Mouse (Mus musculus): Measurements from ENCODE around the gene Tmem176b.
"Not testable (repeated sequence)": the region's sequence is repeated elsewhere in the genome, so short reads cannot be mapped to it uniquely, and the experiment has no call there.

The Tmem176b gene

DNA sequence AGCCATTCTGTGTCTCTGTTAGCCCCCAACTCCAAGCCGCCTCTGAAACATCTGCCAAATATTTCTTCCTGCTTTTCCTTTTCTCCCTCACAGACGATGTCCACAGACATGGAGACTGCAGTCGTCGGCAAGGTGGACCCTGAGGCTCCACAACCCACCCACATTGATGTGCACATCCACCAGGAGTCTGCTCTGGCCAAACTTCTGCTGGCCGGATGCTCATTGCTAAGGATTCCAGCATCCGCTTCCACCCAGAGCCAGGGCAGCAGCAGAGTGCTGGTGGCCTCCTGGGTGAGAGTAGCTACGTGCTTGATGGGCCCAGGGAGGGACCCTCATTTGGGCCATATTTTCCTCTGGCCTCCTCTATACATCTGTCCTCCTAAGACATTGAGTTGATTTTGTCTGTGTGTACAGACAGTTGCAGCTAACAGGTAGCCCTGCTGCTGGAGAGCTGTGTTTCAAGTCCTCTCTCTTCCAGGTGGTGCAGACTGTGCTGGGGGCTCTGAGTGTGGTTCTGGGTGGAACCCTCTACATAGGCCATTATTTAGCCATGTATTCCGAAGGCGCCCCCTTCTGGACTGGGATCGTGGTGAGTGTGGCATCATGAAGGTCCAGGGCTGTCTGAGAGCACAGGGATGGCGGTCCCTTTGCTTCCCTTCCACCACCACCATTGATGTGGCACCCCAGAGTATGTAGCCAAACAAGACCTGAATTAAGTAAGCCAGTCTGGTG, 981 bp upstream of the Tmem176b start:
- DNase-seq, result no peak

DNA sequence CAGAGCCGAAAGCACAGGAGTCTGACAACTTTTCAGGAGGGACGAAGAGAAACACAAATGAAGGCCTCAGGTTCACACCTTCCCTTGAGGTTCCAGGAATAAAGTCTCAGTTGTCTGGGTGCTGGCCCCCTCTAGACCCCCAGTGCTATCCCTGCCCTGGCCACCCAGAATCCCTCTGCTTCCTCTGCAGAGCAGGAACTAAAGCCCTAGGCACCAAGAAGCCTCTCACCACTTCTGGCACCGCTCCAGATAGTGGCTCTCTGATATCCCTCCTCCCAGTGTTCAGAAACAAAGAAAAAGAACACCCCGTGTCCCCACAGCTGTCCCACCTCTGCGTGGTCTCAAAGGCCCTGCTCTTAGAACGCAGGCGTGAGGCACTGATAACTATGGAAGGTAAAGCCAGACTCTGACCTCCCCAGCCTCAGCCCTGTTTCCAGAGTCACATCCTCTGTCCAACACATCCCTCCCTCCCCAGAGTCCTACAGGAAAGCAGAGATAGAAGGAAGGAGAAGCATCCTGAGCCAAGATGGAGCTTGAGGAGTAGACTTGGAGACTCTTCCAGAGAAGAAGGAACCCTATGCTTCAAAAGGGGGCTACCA, 826 bp downstream of the Tmem176b start, which contains the start of gene Tmem176a:
Gene Tmem176a, plus strand, starts transcription at position 549 of the 599 bp plus-strand sequence.
- peak; percentile 8 for DNase-seq

DNA sequence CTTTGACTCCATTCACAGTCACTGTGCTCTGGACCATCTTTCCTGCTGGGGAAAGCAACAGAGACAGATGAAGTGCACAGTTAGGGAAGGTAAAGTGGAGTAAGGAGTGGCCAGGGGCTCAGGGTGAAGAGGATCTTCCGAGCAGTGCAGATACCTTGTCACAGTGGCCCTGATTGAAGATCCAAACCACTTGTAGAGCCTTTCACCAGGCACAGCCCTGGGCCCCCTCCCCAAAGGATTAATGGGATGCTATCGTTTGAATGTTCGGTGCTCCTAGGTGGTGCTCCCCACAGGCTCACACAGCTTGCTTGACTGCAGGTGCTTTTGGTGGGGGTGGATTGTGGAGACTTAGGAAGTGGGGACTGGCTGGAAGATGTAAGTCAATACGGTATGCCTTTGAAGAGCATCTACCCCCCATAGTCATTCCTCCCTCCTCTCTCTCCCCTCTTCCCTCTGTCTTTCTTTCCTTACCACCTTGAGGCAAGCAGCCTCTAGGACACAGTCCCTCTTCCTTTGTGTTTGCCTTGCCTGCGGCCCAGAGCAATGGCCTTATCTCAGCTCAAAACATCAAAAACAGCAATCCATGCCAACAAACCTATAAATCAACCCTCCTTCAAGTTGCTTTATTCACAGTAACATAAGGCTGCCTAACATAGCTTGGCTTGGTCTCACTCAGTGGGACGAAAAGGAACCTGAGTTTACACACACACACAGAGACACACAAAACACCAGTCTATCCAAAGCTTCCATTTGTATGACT, 2.8 kb downstream of the Tmem176b start:
- no peak for DNase-seq

DNA sequence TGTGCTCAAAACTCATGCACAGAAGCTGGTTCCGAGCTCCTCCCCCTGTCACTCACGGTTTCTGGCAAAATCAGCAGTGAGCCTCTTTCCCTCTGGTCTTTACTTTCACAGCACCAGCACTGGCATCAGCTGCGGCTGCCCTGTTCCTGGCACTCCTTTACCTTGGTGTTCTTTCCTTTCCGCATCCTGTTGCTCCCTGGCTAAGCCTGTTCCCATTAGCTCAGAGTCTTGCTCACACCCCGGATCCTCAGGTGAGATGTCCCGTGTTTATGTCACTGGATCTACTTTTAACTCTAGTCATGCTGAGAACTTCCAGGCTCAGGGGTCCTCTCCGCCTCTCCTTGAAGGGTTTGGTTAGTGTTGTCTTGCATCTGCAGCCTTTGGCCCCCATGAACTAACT, 3.8 kb downstream of the Tmem176b start:
- no peak for DNase-seq

DNA sequence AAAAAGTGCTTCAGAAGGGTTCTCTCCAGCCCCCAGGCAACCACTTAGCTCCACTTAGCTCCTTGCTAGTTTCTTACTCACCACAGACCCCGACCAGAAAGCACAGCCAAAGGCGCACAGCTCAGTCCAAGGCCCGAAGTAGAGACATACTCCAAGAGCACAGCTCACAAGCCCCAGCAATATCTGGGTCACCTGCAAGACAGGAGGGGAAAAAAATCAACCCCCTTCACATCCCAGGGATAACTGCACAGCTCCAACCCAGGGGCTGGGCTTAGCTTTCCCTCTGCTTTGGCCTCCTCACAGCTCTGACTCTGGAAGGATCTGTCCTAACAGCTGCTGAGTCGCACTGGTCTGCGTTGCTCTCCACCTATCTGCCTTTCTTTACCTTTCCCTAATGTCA, 5.2 kb downstream of the Tmem176b start:
- DNase-seq, result no peak

DNA sequence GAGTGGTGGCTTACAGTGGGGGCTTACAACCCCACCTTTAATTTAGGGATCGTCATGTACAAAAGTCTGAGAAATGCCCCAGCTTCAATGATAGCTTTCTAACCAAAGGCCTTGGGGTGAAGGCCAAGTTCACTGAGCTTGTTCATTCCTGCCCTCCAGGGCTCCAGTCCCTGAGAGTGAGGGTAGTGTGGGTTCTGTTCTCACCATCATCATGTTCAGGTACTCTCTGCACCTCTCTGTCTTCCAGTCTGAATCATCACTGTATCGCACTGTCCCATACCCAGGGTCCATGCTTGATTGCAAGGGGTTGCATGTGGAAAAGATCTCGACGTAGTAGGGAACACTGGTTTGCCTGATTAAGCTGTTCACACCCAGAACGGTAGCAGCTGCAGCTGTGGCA, 6.1 kb downstream of the Tmem176b start:
- no peak for DNase-seq

DNA sequence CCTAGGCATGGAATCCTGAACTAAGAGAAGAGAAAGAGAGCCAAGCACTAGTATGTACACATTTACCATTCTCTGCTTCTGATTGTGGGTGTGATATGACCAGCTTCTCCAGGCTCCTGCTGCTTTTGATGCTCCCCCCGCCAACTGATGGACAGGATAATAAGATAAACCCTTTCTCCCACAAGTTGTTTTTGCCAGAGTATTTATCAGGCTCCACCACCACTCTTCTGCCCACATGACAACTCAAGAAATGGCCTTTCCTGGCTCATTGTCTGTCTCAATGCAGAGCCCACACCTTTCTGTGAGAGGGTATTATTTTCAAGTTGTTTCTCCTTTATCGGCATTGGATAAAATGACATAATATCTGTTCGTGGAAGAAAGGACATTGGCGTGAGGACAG, 7.8 kb downstream of the Tmem176b start:
- no peak for DNase-seq

DNA sequence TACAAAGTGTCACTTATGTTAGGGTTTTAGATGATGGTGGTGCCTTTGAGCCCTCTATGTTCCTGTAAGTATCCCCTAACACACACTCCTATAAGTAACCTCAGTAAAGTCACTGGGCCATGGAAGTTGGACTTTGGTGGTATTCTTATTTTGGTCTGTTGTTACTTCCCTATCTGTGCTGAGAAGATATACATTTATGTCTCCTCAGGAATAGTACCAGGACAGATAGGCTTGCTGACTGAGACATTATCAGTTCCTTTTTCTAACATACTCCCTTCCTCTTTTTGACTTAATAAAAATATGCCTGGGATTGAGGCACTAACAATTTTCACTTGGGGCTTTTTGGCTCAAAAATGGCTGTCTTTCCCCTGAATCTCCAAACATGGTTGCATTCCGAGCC, 8.9 kb downstream of the Tmem176b start:
- DNase-seq, result no peak

DNA sequence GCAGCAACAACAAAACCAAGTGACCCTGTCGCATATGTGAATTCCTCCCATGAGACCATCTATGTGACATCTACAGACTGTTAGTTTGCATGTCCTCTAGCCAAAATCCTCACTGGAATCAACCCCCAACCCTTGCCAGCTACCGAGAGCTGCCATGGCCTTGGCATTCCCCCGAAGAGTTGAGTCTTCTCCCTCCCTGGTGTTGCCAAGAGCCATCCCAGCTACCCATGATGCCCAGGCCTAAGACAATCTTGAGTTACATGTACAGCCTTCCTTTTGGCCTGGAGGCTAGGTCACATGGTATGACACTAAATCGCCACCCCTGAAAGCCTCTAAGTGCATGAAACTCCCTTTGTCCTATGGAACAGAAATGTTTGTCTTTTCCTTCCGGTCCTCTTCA, 10.2 kb downstream of the Tmem176b start:
- no peak for DNase-seq

DNA sequence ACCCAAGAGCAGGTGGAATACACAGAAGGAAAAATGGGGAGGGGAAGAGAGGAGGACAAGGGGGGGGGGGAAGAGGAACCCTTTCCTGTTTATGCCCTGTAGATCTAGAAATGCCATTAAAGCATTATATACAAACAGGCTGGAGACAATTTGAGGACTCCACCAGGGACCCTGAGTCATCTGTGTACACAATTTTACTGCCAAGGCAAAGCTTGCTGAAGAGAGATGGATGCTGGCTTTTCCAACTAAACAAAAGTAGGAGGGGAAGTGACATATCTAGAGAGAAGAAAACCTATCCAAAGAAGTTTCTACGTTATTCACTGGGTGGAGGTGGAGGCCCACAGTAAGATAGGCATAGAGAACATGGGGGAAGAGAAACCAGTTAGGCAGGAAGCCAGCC, 11.1 kb downstream of the Tmem176b start:
- DNase-seq, result no peak

DNA sequence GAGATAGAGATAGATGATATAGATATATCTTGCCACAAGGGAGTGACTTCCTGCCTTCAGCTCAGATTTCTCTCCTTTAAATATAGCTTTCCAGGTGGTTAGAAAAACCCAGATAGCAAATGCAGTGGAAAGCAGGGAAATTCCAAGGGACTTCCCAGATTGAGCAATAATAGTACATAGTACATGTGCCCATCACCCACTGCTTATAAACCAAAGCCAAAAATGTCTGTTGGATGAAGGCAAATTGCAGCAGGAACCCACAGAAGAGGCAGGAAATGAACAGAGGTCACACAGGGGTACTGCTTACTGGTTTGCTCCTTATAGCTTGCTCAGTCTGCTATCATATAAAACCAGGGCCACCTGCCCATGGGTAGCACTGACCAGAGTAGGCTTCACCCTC, 11.6 kb downstream of the Tmem176b start:
- no peak for DNase-seq

DNA sequence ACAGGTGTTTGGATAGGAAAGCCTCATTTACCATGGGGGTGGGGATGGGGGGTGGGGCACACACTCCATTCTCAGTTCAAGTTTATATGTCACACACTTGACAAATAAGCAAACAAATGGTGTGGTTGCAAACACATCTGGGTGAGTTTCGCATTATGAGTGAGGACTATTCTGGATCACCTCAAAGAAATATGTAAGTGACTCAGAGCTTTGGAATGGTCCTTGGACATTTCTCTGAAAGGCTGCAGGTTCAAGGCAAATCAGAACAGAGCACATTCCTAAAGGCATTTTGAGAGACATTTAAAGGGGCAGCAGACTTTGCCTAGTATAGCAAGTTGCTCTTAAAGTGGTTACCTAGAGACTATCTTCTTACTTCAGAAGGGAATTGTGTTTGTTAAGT, 12.3 kb downstream of the Tmem176b start:
- no peak for DNase-seq

DNA sequence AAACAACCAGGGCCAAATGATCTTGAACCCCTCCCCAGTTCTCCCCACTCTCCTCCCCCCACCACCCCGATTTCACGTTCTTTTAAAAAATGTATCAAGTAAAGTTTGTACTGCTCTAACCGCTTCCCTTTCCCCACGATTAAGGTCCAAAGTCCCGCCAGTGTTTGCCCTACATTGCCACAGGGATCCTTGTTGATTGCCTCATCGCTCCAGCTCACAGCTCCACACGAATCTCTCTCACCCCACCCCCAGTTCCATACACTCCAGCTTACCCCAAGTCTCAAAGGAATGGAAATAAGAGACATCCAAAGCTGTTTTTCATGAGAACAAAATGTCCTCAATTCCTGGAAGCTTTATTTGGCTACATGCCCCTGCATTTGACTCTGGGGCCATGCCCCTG, 16.3 kb downstream of the Tmem176b start:
- no peak for DNase-seq

DNA sequence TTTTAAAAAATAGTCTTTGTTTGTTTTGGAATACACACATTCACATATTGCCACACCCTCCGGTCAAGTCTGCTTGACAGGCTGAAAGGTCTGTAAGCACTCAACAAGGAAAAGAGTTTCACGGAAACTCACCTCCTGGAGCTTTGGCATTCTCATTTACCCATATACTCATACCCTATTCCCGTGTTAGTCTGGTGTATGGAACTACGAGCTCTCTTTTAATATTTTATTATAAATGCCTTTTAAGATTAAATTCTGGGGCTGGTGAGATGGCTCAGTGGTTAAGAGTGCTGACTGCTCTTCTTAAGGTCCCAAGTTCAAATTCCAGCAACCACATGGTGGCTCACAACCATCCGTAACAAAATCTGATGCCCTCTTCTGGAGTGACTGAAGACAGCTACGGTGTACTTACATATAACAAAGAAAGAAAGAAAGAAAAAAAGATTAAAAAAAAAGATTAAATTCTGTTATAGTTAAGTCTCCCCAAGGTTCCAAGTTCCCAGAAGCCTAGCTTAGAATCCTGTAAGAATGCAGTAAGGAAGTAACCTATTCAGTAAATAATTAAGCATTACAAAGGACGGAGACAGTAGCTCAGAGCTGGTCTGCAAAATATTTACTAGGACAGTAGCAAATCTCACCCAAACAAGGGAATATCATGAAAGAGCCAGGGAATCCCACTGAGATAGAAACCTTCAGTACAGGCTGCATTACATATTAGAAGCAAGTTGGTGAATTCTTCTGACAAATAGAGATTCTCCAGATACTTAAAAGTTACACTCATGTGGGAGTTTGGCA, 19.1 kb downstream of the Tmem176b start:
- not testable (repeated sequence) for DNase-seq

DNA sequence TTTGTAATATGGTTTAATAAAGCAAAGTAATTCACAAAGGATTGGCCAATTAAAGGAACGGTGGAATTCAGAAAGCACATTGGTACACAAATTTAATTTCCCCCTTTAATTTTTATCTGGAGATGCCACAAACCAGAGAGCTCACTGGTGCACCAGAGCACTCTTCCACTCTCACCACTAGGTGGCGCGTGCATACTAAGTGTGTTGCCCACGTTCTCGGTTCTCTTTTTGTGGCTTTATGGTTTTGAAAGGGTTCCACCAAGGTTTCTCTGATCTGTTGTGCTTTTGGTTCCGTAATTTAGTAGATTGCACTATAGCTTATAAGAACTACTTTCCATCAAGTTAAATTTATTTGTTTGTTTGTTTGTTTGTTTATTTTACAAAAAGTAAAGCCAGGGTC, 23.5 kb downstream of the Tmem176b start:
- peak; percentile 62 for DNase-seq

DNA sequence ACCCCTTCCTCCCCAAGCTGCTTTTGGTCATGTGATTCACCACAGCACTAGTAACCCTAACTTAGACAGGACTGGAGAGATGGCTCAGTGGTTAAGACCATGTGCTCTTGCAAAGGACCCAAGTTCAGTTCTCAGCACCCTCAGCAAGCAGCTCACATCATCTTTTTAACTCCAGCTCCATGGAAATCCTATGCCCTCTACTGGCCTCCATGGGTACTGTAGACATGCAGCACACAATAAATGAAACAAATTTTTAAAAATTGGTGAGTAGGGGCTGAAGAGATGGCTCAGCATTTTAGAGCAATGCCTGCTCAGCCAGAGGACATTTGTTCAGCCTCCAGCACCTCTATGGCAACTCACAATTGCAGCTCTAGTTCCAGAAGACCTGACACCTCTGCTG, 26.3 kb downstream of the Tmem176b start:
- no peak for DNase-seq

DNA sequence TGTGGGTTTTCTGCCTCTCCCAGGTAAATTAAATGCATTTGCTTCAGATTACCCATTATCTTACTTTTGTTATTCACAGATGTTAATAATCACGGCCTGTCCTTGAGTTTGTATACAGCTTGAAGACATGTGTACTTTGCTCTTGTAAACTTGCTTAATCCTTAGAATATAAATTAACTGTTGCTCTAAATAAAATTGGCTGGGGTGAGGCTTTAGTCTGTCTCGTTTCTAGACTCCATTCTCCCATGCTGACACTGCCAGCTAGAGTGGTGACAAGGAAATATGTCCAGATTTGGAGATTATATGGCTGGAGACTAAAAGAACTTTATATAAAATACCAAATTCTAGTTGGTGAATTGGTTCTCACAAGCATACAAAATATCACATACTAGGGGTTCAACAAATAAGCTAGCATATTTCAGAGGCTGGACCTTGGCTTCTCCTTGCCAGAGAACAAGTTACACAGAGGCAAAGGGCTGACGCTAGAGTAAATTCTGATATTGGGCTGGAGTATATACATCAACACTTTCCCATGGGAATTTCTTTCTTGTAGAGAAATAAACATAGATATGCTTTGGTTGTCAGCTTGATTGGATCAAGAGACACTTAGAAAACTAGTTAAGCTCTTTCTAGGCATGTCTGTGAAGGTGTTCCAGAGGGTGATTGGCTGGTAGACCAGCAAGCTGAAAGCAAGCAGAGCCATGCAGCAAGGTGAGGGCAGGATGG, 31.6 kb downstream of the Tmem176b start:
- DNase-seq, result no peak

DNA sequence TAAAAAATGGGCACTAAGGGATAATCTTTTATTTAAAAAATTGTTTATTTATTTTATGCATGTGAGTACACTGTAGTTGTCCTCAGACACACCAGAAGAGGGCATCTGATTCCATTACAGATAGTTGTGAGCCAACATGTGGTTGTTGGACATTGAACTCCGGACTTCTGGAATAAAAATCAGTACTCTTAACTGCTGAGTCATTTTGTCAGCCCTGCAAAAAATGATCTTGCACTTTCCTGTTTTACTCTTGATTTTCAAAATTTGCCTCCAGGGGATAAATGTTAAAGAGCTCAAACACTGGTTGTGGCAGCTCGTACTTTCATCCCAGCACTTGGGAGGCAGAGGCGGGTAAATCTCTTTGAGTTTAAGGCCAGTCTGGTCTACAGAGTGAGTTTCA, 34.5 kb downstream of the Tmem176b start:
- DNase-seq, result no peak

DNA sequence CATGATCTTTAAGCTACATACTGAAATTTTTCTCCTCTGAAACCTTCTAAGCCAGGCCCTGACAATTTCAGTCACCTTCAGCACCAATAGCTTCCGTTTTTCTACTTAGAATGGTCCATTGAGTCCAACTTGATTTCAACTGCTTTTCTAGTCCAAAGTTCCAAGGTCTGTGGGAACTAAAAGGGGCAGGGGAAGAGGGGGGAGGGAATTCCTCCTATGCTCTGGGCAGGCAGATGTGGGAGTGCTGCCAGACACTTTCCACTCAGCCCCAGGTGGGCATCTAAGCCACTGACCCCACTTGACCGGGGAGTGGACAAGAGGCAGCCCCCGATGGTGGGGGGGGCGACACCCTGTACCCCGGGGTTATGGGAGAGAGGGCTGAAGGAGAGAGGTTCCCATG, 37.0 kb downstream of the Tmem176b start:
- DNase-seq, result no peak

DNA sequence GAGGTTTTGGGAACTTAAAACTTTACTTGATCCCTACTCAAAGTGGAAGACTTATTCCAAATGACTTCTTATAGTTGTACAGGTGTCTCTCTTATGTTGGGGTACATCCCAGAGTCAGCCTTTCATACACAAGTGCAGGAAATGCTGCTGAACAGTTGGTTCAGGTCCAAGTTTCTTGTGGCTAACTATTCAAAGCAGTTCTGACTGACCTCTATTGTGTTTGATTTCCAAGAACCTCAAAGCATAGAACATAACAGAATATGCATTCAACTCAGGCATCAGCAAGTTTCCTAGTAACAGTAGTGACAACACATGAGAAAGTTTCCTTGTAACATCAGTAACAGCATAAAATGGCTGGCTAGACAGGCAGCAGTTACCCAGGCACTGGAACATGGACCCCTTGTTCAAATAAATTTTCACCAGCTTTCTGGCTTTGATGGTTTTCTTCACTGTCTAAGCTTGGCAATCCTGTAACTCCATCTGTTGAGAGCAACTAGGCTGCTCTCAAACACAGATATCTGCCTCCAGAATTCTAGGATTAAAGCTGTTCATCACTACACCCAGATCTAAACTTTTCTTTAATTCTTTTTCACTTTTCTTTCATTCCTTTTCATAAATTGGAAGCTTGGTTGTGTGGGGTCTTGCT, 37.8 kb downstream of the Tmem176b start:
- no peak for DNase-seq

DNA sequence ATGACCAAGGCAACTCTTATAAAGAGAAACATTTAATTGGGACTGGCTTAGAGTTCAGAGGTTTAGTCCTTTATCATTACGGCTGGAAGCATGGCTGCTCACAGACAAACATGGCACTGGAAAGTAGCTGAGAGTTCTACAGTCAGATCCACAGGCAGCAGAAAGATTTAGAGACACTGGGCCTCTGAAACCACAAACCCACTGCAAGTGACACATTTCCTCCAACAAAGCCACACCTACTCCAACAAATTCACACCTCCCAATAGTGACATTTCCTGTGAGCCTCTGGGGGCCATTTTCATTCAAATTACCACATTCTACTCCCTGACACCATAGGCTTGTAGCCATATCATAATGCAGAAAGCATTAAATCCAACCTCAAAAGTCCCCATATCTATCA, 39.4 kb downstream of the Tmem176b start:
- DNase-seq, result no peak

DNA sequence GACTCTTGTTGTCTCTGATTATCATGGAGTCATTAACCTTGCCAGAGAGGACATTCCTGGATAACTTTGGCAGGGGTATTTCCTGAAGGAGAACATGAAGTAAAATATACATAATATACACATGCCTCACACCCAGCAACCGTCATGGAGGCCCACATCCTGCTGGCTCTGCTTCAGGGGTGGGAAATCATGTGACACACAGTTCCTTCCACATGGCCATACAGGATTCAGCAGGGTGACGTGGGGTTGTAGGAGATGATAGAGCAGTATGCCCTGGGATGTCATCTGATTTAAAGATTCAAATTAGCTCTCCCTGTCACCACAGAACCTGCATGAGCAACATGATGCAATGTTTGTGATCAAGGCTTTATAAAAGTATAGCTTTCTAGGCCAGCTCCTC, 53.4 kb downstream of the Tmem176b start:
- no peak for DNase-seq

Data from right cerebral cortex, adult 18-20 months (tissue).